ENCODE assay signal across 8 mouse cellular contexts in the genomic region with DNA sequence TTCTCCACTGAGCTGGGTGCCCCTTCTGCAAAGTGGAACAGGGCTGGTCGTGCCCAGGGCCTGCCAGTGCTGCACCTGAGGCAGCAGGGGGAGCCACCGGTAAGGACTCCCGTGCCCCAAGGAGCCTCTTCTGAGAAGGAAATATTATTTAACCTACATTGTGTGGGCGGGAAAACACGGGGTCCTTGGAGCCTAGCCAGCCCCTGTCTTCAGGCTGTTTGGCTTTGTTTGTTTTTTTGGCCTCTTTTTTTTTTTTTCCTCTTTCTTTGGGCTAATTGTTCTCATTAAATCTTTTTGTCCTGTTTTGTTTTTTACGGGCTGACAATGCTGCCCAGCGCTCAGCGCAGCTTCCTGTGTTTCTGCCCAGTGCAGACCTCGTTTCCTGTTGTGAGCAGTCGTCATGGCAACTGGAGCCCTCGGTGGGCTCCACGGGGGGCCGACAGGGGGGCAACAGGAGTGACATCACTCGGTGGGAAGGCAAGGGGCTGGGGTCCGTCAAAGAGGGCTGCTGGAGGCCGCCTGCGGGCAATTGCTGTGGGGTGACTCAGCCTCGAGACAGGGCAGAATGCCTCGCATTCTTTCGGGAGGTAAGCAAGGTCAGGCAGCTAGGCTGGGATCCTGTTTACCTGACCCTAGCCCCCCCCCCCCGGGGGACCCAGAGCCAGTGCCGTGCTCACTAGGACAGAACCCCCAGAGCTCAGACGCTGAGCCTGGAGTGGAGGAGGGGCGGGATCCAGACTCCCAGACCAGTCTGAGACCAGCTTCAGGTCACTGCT. TPM values are rescaled to one million over a fixed set of nuclear protein-coding genes. Genes with fewer than 3 reads are reported as not detected.
DNase-seq lines count a peak whose midpoint lies in the region; ATAC-seq and TF ChIP-seq lines count a peak whose summit lies in the region.

No protein-coding gene starts in this region.

- ATAC-seq in hindbrain, embryonic 16.5 days: peak; percentile 63
- peak; percentile 67 for ATAC-seq in midbrain, postnatal 0 days (ENCODE audit: low FRiP score)

- peak overlapping the region; percentile 70 for H3K4me2 ChIP-seq in hindbrain, embryonic 16.5 days (ENCODE audit: low read length)
- peak overlapping the region; percentile 62 for H3K4me2 ChIP-seq in midbrain, postnatal 0 days (ENCODE audit: low read depth, low read length, poor library complexity, severe bottlenecking)

- H3K36me3 ChIP-seq in hindbrain, embryonic 16.5 days (ENCODE audit: control insufficient read depth, insufficient read depth, low read length): no peaks in the 10 kb centered on the region
- no peaks in the 10 kb centered on the region for H3K36me3 ChIP-seq in liver, adult 2 months (ENCODE audit: control insufficient read depth, insufficient read depth, low read length)
- no peaks in the 10 kb centered on the region for H3K36me3 ChIP-seq in midbrain, postnatal 0 days (ENCODE audit: insufficient read depth, low read length)
- no peaks in the 10 kb centered on the region for H3K36me3 ChIP-seq in testis, adult 2 months (ENCODE audit: control insufficient read depth, insufficient read depth, low read length)

- intact Hi-C loops in left cerebral cortex, adult 2 months (cut with DNase I): loop anchor here (2.0 kb wide), 1 partner anchor 60 kb away; no protein-coding TSS in a partner anchor

- TF ChIP-seq POLR2A in liver, adult 2 months (IDR thresholded peaks at IDR 0.05; ENCODE audit: extremely low read depth, insufficient read depth, low read length): no peak
- TF ChIP-seq POLR2A in testis, adult 2 months (IDR thresholded peaks at IDR 0.05; ENCODE audit: control insufficient read depth, low read depth, low read length): 0 out of 2 replicates have a peak, but pooled peaks have one; percentile 35

- peak overlapping the region; percentile 77 for H3K27ac ChIP-seq in left cerebral cortex, adult 2 months
- H3K27ac ChIP-seq in hindbrain, embryonic 16.5 days (ENCODE audit: low read depth, low read length): peak overlapping the region; percentile 63
- H3K27ac ChIP-seq in liver, adult 2 months (replicated peaks; ENCODE audit: insufficient read depth, low read depth, low read length): peak overlapping the region; percentile 34
- H3K27ac ChIP-seq in midbrain, postnatal 0 days (ENCODE audit: low read depth, low read length): peak overlapping the region; percentile 67
- H3K27ac ChIP-seq in testis, adult 2 months (ENCODE audit: control insufficient read depth, insufficient read depth, low read depth, low read length): peak overlapping the region; percentile 64

- H3K9me3 ChIP-seq in hindbrain, embryonic 16.5 days (ENCODE audit: control insufficient read depth, low read length): no peaks in the 10 kb centered on the region
- H3K9me3 ChIP-seq in midbrain, postnatal 0 days (ENCODE audit: low read length): no peaks in the 10 kb centered on the region

- H3K4me3 ChIP-seq in left cerebral cortex, adult 2 months: peak overlapping the region; percentile 41
- H3K4me3 ChIP-seq in hindbrain, embryonic 16.5 days (ENCODE audit: low read length): peak overlapping the region; percentile 40
- no peak overlapping the region for H3K4me3 ChIP-seq in liver, adult 2 months (ENCODE audit: insufficient read depth, low read depth, low read length)
- H3K4me3 ChIP-seq in midbrain, postnatal 0 days (ENCODE audit: low read depth, low read length): peak overlapping the region; percentile 33
- H3K4me3 ChIP-seq in testis, adult 2 months (ENCODE audit: control insufficient read depth, low read depth, low read length): peak overlapping the region; percentile 72

- H3K27me3 ChIP-seq in hindbrain, embryonic 16.5 days (replicated peaks; ENCODE audit: control insufficient read depth, insufficient read depth, low read length): no peaks in the 10 kb centered on the region
- no peaks in the 10 kb centered on the region; the same call in 1 of the 2 replicates for H3K27me3 ChIP-seq in liver, adult 2 months (ENCODE audit: control insufficient read depth, insufficient read depth, low read length)
- no peaks in the 10 kb centered on the region for H3K27me3 ChIP-seq in midbrain, postnatal 0 days (ENCODE audit: insufficient read depth, low read length)
- no peaks in the 10 kb centered on the region for H3K27me3 ChIP-seq in testis, adult 2 months (ENCODE audit: control insufficient read depth, insufficient read depth, low read length)

- WGBS in hindbrain, embryonic 16.5 days: under 1% methylated on average over 23 of the region's 24 CpGs
- WGBS in liver, adult 2 months: 10% methylated on average over 24 of the region's 24 CpGs
- WGBS in midbrain, postnatal 0 days: 3% methylated on average over 24 of the region's 24 CpGs

- no peaks in the 10 kb centered on the region for H3K79me2 ChIP-seq in liver, adult 2 months (ENCODE audit: control insufficient read depth, insufficient read depth, low read length)

- peak; percentile 74 for TF ChIP-seq CTCF in left cerebral cortex, adult 2 months (IDR thresholded peaks at IDR 0.05)
- peak; percentile 64 for TF ChIP-seq CTCF in liver, adult 2 months (IDR thresholded peaks at IDR 0.05; ENCODE audit: low read depth, low read length)
- TF ChIP-seq CTCF in midbrain, postnatal 0 days (IDR thresholded peaks at IDR 0.05): peak; percentile 74
- TF ChIP-seq CTCF in testis, adult 2 months (IDR thresholded peaks at IDR 0.05; ENCODE audit: control insufficient read depth, insufficient read depth, insufficient replicate concordance, low read depth, low read length): peak; percentile 29; the same call in 1 of the 2 replicates

- H3K9ac ChIP-seq in hindbrain, embryonic 16.5 days (ENCODE audit: low read depth, low read length): peak overlapping the region; percentile 64
- no peak overlapping the region; the same call in 1 of the 2 replicates for H3K9ac ChIP-seq in liver, adult 2 months (ENCODE audit: low read depth, low read length)
- H3K9ac ChIP-seq in midbrain, postnatal 0 days (replicated peaks; ENCODE audit: low read length, poor library complexity, severe bottlenecking): peak overlapping the region; percentile 59

- DNase-seq in left cerebral cortex, adult 2 months (ENCODE audit: extremely low spot score in 1 of 2, low spot score in 2 of 2): peak; percentile 61 to 63
- no peak for DNase-seq in left cerebral cortex, adult 8-10 months (ENCODE audit: low spot score in 2 of 2)
- DNase-seq in cerebellum, adult 18-20 months: peak; percentile 82 to 83
- DNase-seq in forelimb bud, embryonic 11.5 days (ENCODE audit: low read depth, low spot score): peak; percentile 89
- DNase-seq in liver, adult 2 months (ENCODE audit: extremely low read depth, low read depth, low spot score): no peak
- peak; percentile 71 for DNase-seq in midbrain, postnatal 0 days (ENCODE audit: low spot score)

- H3K4me1 ChIP-seq in hindbrain, embryonic 16.5 days (ENCODE audit: control insufficient read depth, insufficient read depth, low read depth, low read length): peaks cover 24% of the 10 kb centered on the region
- H3K4me1 ChIP-seq in liver, adult 2 months (ENCODE audit: control insufficient read depth, insufficient read depth, low read length): 0 out of 2 replicates have a peak, but pooled peaks cover 2% of the 10 kb centered on the region
- H3K4me1 ChIP-seq in midbrain, postnatal 0 days (ENCODE audit: insufficient read depth, low read length): peaks cover 15% of the 10 kb centered on the region; the same call in 1 of the 2 replicates
- peaks cover 33% of the 10 kb centered on the region for H3K4me1 ChIP-seq in testis, adult 2 months (ENCODE audit: control insufficient read depth, insufficient read depth, low read length)

RNA-seq across cellular contexts. Expression of a gene that starts 20.5 kb away (rescaled TPM):
- 10 to 100 TPM; 52.3 to 52.6 TPM for total RNA-seq in left cerebral cortex, adult 2 months (2021)
- total RNA-seq in left cerebral cortex, adult 8-10 months (2022): 10 to 100 TPM; 51.4 to 59.9 (median 55.5) TPM
- polyA plus RNA-seq in hindbrain, embryonic 16.5 days (2015; fragmentation: Nextera tagmentation; extraction: Ambion mirVana): 4.7 and 5.2 TPM in 2 replicates
- 4.0 and 4.4 TPM in 2 replicates for total RNA-seq in liver, adult 2 months (2014; rRNA removed)
- polyA plus RNA-seq in liver, adult 2 months (2012; rRNA removed): 7.5 and 10.1 TPM in 2 replicates
- 7.7 and 14.9 TPM in 2 replicates for total RNA-seq in midbrain, postnatal 0 days (2014; rRNA removed)
- polyA plus RNA-seq in midbrain, postnatal 0 days (2015; fragmentation: Nextera tagmentation; extraction: Ambion mirVana): 3.4 and 3.5 TPM in 2 replicates
- polyA plus RNA-seq in testis, adult 2 months (2012; rRNA removed): 44.0 and 47.8 TPM in 2 replicates

RNA-seq across cellular contexts. Expression of a gene that starts 59.0 kb away (rescaled TPM):
- 1 to 10 TPM; 5.1 to 6.1 TPM for total RNA-seq in left cerebral cortex, adult 2 months (2021)
- total RNA-seq in left cerebral cortex, adult 8-10 months (2022): 1 to 10 TPM; 4.3 to 8.1 (median 6.0) TPM
- polyA plus RNA-seq in hindbrain, embryonic 16.5 days (2015; fragmentation: Nextera tagmentation; extraction: Ambion mirVana): 4.5 and 5.1 TPM in 2 replicates
- 2.6 and 3.6 TPM in 2 replicates for total RNA-seq in liver, adult 2 months (2014; rRNA removed)
- polyA plus RNA-seq in liver, adult 2 months (2012; rRNA removed): 1.5 and 2.4 TPM in 2 replicates
- total RNA-seq in midbrain, postnatal 0 days (2014; rRNA removed): 3.4 and 5.4 TPM in 2 replicates
- polyA plus RNA-seq in midbrain, postnatal 0 days (2015; fragmentation: Nextera tagmentation; extraction: Ambion mirVana): 3.3 and 3.4 TPM in 2 replicates
- 10.8 and 11.1 TPM in 2 replicates for polyA plus RNA-seq in testis, adult 2 months (2012; rRNA removed)

Comparison
In these comparisons a context has a peak if more than half of its experiments do, and no peak if none do; other contexts are left out.
1. DNase-seq: peak in left cerebral cortex, adult 2 months (2 of 2), cerebellum, adult 18-20 months (2 of 2), forelimb bud, embryonic 11.5 days (single experiment) and midbrain, postnatal 0 days (single experiment); none in left cerebral cortex, adult 8-10 months (0 of 2) and liver, adult 2 months (single experiment).
2. Peak in every context shown above with its lines, with median percentiles within 50 percentile points of each other: H3K27ac ChIP-seq and CTCF ChIP-seq.